Mouse (Mus musculus) left cerebral cortex, postnatal 4 days (tissue): Measurements from ENCODE around the gene Gfra1. TPM values are rescaled to one million over a fixed set of nuclear protein-coding genes. Genes with fewer than 3 reads are reported as not detected.

Experiments
- DNase-seq: peaks from one replicate; pipeline ENCODE4 v3.0.0-alpha.2; 2022
- intact Hi-C: fragments of 180-260 bp; cut with DNase I; formaldehyde crosslinking; loops from one replicate; pipeline ENCODE4 v1.15.1; 2025
- total RNA-seq, 2 experiments: library from RNA; stranded (reverse); gene quantifications; 2 replicates each; pipeline ENCODE4 v1.2.3; 2021

Gene Gfra1
- total RNA-seq, 2 experiments from 2014 or later, result 13.9 to 24.5 TPM

DNA sequence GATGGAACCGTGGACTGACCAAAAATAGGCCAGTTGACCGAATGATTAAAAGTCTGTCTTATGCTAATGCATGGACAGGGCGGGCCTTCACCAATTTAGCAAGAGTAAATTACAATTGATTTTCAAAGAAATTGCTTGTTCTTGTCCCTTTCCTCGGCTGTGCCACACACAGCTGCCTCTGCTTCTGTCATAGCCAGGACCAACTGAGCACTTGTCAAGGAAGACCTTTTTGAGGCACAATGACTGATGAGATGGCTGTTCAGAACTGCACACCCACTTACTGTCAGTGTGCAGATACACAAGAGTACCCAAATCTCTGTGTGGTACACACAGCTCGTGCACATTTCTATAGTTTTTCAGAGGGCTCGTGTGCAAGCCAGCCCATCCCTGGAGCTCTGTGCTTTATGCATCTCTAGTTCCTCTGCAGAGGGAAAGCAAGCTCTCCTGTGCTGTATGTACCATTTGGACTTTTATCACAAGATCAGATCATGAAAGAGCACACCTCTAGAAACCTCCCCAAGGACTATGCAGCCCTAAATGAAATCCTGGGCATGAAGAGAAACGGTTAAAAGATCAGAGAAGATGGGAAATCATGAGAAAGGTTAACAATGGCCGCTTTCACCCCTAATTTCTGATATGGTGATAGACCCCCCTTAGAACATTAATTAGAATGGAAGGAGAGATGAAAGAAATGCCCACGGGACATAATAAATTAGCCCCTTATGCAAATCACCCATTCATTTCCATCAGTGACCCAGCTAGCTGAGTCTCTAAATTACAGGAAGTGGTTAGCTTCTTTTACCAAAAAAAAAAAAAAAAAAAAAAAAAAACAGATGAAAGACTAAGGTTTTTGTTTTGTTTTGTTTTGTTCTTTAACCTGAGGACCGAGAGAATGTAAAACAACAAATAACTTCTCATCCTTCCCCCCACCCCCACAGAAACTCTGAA lies 12.7 kb downstream of the Gfra1 start:
- intact Hi-C loops, result no loop called here
- no peak for DNase-seq

DNA sequence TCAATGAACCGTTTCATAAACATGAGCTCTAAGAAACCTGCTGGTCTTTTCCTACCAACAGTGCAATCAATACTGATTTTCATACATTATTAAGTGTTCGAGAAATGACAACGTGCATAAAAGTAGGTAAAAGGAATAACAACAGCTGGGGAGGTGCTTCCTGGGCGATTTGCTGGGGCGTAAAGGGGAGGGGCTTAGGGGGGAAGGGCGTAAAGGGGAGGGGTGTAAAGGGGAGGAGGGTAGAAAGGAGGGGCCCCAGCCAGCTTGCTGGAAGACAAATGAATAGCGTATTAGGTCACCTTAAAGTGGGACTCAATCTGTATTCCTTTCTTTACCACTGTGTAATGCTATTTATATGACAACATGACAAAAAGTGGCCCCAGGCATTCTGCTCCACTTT lies 13.9 kb downstream of the Gfra1 start:
- intact Hi-C loops, result no loop called here
- DNase-seq, result no peak

DNA sequence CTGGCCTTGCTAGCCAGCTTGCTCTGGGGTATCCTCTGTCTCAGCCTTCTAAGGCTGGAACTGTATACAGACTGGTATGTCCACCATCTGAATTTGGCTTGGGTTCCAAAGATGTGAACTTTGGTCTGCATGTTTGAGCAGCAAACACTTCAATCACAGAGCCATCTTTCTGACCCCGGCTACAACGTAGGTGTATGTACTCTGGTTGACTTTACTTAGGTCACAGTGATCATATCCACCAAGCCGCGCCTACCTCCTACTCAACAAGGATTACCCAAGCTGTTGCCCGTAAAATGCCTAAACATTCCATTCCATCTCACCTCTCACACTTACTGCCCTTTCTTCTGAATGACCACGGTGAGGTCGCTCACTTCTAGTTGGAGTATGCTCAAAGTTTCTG lies 14.5 kb downstream of the Gfra1 start:
- no peak for DNase-seq
- intact Hi-C loops, result no loop called here

DNA sequence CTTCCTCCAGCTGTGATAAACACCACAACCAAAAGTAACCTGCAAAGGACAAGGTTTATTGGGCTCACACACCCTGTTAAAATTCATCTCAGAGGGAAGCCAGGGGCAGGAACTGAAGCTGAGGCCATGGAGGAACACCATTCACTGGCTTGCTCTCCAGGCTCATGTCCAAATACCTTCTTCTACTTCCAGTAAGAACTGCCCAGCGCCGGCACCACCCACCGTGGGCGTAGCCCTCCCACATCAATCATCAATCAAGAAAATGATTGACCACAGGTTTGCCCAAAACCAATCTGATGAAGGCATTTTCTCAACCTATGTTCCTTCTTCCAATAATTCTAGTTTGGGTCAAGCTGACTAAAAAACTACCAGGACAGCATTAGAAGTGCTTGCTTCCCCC lies 16.9 kb downstream of the Gfra1 start:
- DNase-seq, result no peak
- intact Hi-C loops, result no loop called here

DNA sequence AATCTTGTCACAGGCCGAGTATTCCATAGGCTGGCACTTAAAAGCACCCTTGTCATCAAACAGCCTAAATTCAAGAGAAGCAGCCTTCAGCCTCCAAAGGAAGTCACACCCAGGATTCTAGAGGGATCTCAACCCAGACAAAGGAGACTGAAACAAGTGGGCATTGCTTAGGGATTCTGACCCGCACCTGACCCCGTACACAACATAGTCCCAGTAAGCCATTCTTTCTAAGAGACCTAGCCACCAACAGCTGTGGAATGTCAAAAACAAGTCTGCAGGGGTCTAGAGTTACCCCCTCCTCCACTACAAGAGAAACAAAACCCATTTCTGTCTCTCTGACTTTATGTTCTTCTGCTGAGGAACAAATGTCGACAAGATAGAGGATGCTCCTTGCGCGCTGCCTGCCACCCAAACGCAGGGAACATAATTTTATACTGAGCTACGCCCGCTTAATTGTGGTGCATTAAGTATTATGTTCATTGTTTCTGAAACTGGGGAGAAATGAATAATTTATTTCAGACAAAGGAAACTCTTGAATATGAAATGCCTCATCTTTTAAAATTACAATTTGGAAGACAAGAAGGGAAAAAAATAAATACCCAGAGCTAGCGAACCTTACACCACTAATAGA lies 18.2 kb downstream of the Gfra1 start:
- DNase-seq, result no peak
- intact Hi-C loops, result no loop called here

DNA sequence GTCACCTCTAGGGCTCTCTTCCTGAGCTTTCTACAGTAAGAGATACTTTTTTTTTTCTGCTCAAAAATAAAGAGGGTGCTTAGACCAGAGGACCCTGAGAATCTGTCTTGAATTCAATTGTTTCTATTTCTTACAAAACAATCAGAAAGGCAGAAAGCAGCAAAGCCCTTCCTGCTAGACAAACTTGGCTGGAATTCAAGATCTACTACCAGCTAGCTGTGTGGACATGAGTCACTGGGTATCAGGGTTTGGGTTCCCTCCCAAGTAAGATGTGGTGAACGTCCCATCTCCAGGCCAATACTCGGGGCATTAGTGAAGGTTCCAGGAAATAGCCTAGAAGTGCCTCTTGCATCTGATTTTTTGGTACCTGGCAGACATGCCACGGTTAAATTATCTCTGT lies 18.8 kb downstream of the Gfra1 start:
- no peak for DNase-seq
- intact Hi-C loops, result no loop called here

DNA sequence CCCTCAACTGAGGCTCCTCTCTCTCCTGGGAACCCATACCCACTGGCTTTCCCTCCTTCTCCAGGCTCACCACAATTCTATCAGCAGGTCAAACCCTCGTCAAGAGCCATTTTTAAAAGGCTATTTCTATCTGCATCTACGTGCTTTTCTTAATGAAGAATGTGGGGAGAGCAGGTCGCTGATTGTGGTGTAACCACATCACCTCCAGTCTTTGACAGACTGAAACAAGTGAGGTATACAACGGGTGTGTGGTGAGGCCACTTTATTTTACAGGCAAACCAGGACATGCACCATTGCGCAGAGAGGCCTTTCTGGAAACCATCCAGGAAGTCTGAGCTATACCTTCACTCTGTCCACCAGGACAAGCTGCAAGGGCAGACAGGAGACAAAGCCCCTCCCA lies 19.8 kb downstream of the Gfra1 start:
- intact Hi-C loops, result no loop called here
- no peak for DNase-seq

DNA sequence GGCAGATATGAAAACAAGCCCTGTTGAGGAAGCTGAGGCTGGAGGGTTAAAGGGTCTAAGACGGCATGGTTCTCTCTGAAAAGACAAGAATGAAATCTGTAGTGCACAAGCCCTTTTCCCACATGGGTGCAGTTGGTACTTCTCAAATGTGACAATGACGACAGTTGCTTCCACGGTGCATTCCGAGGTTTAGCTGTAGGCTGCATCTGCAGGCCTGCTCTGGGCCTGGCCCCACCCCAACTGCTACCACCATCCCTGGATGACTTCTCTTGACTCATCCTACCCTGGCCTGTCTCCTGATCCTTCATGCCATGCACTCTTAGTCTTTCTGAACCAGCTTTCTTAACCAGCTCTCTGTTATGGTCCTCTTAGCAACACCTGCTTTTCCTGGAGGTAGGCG lies 22.9 kb downstream of the Gfra1 start:
- no peak for DNase-seq
- intact Hi-C loops, result no loop called here

DNA sequence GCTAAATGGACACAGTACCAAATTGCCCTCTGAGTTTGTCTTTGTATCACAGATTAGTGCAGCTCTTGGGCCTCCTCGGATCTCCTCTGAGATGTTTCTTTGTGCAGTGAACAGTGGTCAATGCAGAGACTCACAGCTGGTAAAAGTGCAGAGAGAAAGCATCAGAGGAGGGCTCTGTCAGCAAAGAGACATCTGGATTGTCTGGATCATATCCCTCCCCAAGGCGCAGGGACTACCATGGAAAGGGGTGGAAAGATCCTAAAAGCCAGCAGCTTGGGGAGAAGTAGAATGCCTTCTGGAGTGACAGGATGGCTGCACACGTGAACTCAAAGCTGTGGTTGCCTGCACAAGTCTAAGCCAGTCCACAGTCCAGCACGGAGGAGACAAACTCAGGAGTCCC lies 27.2 kb downstream of the Gfra1 start:
- no peak for DNase-seq
- intact Hi-C loops, result no loop called here

DNA sequence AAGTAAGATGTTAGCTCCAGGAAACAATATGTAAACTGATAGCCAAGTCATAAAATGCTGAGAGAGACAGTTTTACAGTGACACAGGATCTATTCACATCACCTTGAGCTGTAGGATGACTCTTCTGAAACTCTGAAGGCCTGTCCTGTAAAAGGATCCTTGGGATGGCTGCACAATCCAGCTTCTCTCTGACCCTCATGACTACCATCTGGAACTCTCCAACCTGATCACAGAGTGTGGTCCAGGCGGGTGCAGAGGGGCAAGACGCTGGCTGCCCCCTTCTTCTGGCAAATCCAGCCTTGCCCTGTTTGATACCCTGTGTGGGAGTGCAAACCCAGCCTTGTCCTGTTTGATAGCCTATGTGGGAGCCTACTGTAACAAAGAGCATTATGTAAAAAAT lies 28.4 kb downstream of the Gfra1 start:
- intact Hi-C loops, result no loop called here
- no peak for DNase-seq

DNA sequence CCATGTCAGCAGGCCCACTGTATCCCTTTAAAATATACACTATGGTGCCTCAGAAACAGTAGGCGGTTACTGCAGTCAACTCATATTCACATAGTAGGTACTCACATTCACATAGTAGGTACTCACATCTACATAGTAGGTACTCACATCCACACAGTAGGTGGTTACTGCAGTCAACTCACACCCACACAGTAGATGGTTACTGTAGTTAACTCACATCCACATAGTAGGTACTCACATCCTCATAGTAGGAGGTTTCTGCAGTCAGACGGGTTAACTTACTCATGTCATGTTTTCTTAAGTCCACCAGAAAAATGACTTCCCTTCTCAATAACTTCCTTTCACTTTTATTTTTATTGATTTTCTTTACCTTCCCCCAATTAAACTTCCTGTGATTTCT lies 30.8 kb downstream of the Gfra1 start:
- intact Hi-C loops, result no loop called here
- no peak for DNase-seq

DNA sequence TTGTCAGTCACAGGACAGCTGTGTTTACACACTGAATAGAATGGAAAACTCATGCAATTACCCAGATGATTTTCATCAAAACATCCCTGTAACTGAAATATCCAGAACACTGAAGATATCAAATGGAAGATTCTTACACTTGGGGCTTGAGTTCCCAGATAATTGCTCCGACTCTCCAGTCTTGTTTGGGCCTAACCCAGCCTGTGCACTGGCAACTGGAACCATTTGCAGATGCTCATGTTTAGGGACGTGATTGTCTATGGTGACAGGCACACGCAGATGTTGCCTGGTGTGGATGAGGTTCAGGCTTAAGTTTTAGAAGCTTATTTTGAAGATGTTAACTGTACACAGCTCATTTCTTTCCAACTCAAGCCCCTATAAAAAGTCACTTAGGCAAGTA lies 31.5 kb downstream of the Gfra1 start:
- intact Hi-C loops, result no loop called here
- no peak for DNase-seq

DNA sequence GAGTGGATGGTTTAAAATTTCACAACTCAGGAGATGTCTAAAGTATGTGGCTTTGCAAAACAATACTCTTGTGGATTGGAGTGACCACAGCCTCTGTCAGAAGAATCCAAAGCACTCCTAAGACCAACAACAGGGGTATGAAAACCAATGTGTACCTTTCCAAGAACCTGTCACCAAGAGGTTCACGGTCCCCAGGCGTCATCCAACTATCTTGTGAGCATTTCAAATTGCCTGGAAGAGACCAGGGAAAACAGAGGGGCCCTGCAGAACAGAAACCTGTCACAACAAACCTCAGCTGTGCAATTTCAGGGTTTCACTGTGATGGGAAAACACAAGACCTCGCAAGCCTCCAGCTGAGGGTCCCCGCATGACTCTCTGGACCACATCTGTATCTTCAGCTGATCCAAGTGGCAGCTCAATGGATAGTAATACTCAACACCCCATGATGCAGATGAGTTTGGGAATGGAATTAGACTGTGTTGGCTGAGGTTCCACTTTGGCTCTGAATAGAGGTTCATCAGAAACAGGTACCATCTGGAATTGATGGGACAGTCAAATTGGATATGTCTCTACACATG lies 32.7 kb downstream of the Gfra1 start:
- DNase-seq, result no peak
- intact Hi-C loops, result no loop called here

DNA sequence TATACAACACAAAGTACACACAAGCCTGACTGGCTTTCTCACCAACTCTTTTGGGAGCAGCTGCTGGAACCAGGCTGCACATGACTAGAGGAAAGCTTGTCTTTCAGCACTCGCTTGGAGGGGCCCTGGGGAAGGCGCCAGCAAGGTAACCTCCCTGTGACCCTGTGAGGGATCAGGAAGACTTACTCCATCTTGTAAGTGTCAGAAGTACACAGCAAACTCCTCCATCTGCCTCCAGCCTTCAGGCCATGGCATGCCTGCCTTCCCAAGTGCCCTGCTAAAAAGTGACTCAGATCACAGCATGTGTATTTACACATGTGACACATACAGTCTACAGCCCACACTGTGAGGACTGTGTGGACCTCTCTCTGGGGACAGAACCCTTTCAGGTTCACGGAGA lies 36.0 kb downstream of the Gfra1 start:
- intact Hi-C loops, result no loop called here
- no peak for DNase-seq

DNA sequence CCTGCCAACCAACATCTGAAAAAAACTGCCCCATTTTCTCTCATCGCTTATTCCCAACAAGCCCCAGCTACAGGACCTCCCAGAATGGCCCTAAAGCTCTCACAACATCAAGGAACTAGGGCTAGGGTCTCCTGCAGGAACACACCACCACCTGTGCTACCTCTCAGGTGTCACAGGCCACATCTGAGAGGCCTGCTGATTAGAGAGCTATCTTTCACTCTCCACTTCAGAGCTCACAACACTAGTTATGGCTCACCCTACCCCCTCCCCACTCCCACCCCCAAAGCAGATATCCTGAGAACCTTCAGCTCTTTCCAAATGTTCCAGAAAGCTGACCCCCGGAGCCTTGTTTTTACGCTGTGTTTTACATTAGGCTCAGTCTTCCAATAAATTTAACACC lies 36.4 kb downstream of the Gfra1 start:
- intact Hi-C loops, result no loop called here
- DNase-seq, result no peak

DNA sequence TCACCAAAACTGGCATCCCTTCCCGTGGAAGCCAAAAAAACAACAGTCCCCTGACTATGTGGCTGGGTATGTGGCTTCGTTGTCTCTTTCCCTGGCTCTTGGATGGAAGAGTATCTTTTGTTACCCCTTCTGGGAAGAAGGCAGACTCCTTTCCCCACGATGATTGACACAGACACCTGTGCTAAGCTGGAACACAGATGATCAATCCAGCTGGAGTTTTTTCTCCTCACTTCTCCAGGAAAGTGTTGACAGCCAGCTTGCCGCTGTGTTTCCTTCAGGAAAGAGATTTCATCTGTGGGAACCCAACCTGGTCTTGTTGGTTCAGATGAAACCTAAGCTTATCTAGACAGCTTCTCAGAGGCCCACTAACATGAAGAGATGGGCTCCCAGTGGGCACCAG lies 40.5 kb downstream of the Gfra1 start:
- DNase-seq, result no peak
- intact Hi-C loops, result no loop called here

DNA sequence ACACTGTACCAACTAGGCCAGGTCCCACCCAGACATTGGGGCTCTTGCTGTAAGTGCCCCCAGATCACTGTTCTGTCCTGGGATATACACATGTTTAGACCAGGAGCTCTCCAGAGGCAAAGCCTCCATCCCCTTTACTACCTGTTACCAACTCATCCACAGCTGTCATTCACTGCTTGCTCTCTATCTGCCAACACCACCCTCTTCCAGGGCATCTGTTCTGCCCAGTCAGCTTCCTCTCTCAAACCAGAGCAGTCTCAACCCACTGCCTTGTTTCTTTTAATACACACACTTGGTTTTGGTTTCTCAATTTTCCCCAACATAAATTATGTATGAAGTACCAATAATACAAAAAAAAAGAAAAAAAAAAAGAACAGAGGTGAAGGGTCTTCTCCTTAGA lies 41.0 kb downstream of the Gfra1 start:
- no peak for DNase-seq
- intact Hi-C loops, result no loop called here

DNA sequence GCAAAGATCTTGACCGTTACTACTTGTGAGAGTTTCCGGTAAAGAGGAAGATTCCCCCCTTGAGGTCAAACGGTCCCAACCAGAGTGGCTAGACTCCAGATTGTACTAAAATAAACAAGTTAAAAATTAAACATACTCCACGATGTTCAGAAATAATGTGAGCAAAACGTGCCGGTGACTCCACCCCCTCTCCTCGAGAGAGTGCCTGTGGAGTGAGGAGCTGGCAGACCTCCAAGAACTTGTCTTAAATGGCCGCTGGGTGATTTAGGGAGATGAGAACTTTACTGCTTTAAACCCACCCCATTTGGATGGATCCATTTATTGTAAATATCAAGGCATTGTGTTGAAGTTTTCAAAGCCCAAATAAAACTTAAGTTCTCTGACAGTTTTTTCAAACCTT lies 42.4 kb downstream of the Gfra1 start:
- DNase-seq, result peak; percentile 56
- intact Hi-C loops, result no loop called here

DNA sequence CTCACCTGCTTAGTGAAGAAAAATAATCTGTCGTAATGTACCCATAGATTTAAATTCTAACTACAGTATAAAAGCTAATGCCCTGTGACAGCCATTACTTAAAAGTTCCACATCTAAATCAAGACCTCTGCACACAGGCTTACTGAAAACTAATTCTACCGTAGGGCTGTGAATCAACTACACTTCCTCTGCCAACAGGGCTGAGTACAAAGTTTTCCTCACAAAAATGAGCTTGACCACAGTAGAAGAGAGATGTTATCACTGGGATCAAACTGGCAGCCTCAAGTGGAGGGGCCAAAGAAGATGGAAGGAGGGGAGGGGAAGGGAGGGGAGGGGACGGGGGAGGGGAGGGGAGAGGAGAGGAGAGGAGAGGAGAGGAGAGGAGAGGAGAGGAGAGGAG lies 42.9 kb downstream of the Gfra1 start:
- intact Hi-C loops, result no loop called here
- no peak for DNase-seq

DNA sequence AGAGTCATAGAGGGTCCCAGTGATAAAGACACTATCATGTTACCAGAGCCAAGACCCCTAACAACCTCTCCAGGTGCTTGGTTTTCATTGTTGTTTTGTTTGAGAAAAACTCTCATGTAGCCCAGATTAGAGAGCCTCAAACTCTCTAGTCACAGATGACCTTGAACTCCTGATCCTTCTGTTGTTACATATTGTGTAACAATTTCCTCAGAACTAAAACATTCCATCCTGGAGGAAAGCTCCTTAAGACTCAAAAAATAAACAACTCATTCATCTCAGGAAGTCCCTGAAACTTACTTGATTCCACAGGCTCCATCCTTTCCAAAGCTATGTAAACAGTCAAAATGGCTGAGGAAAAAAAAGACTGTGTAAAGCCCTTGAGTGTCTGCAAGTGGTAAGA lies 49.0 kb downstream of the Gfra1 start:
- intact Hi-C loops, result no loop called here

DNA sequence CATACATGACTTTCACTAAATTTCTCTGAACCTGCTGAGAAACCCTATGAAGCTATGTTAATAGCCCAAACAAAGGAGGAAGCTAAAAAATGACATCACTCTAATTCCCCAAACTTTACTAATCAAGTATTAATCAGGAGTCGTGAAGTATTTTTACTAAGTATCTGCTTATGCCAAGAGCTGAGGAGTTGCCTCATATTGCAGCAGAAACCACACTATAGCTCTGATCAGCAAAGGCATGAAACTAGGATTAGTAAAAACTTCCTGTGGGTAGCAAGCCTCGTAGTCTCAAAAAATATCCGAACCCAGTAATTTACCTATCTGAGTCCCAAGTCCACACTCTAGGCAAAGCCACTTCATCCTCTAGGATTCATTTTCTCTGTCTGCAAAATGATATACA lies 55.5 kb downstream of the Gfra1 start:
- no peak for DNase-seq
- intact Hi-C loops, result no loop called here

More for the DNA sequence above, 49.0 kb downstream of the Gfra1 start:
- DNase-seq, result no peak

DNA sequence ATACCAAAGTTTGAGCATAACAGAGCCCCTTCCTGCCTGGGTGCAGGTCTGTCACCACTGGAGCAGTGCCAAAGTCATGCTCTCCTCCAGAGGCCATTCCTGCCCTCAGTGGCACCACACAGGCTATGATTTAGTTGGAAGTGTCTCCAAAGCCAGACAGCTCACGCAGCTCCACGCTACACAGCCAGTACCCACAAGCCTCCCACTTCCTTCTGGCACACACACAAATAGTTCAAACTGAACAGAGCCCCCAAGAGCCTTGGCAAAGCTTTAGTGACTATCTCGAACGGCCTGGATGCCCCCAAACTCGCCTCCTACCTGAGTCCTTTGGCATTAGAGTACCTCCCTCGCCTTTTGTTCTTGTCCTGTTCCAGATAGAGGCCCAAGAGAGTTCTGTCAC lies 56.5 kb downstream of the Gfra1 start:
- no peak for DNase-seq
- intact Hi-C loops, result no loop called here
